Comparison of ENCODE assay signal across 9 mouse cellular contexts in the genomic region with DNA sequence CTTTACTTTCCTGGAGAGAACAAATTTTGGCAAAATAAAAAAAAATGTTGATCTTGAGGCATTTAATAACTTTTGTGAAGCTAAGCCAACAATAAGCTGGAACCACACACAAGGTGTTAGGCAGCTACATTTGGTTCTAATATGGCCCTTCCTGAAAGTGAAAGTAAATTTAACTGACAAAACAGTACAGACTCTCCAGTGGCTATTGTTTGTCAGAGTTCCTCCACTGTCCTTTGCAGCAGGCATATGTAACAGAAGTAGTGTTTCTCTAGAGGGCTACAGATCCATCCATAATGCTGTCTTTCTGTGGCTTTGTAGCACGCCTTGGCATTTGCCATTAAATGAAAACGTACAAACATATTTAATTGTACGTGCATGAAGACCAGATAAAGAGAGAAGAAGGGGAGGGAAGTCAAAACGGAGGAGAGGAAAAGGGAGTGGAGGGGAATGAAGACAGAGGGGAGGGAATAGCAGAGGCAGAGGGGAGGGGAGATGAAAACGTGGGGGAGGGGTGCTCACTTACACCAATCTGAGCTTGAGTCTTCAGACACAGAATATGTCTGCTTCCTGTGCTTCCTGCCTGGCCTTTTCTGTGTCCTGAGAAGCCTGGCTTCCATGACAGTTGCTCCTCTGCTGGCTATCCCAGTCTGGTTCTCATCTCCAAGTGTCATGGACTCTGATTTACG.
DNase-seq lines count a peak whose midpoint lies in the region; ATAC-seq lines count a peak whose summit lies in the region.
"Had no signal": no experiment of that assay in that cellular context is flagged by ENCODE, and none has a peak within 500 bp of the region (broad histone marks: within the 10 kb centered on the region; RNA-seq: fewer than 3 reads in every experiment).

No protein-coding gene starts in this region.

- H3K4me1 ChIP-seq in forebrain, embryonic 15.5 days, result peaks cover 11% of the 10 kb centered on the region
- peaks cover 8% of the 10 kb centered on the region; the same call in 1 of the 2 replicates for H3K4me1 ChIP-seq in forebrain, embryonic 13.5 days
- no peaks in the 10 kb centered on the region for H3K4me1 ChIP-seq in neural tube, embryonic 12.5 days
- no peaks in the 10 kb centered on the region for H3K4me1 ChIP-seq in neural tube, embryonic 15.5 days
- peaks cover 25% of the 10 kb centered on the region for H3K4me1 ChIP-seq in limb, embryonic 10.5 days

- H3K27ac ChIP-seq in forebrain, embryonic 15.5 days (replicated peaks), result no peak overlapping the region
- H3K27ac ChIP-seq in forebrain, embryonic 13.5 days, result no peak overlapping the region
- no peak overlapping the region for H3K27ac ChIP-seq in neural tube, embryonic 12.5 days
- no peak overlapping the region for H3K27ac ChIP-seq in neural tube, embryonic 15.5 days (replicated peaks)
- H3K27ac ChIP-seq in limb, embryonic 10.5 days, result no peak overlapping the region; the same call in 1 of the 2 replicates

- H3K4me2 ChIP-seq in forebrain, embryonic 15.5 days (replicated peaks), result no peak overlapping the region
- no peak overlapping the region for H3K4me2 ChIP-seq in forebrain, embryonic 13.5 days
- H3K4me2 ChIP-seq in neural tube, embryonic 12.5 days (replicated peaks), result 0 out of 2 replicates have a peak overlapping the region, but pooled peaks have one; percentile 2
- H3K4me2 ChIP-seq in neural tube, embryonic 15.5 days, result no peak overlapping the region

- no peaks in the 10 kb centered on the region for H3K36me3 ChIP-seq in forebrain, embryonic 15.5 days
- H3K36me3 ChIP-seq in forebrain, embryonic 13.5 days (ENCODE audit: poor library complexity, severe bottlenecking), result no peaks in the 10 kb centered on the region
- H3K36me3 ChIP-seq in neural tube, embryonic 12.5 days, result no peaks in the 10 kb centered on the region
- H3K36me3 ChIP-seq in neural tube, embryonic 15.5 days, result no peaks in the 10 kb centered on the region
- H3K36me3 ChIP-seq in limb, embryonic 10.5 days, result no peaks in the 10 kb centered on the region

- no peak overlapping the region for H3K9ac ChIP-seq in forebrain, embryonic 15.5 days (replicated peaks)
- no peak overlapping the region for H3K9ac ChIP-seq in forebrain, embryonic 13.5 days
- H3K9ac ChIP-seq in neural tube, embryonic 12.5 days, result no peak overlapping the region
- no peak overlapping the region for H3K9ac ChIP-seq in neural tube, embryonic 15.5 days (replicated peaks)

- WGBS in forebrain, embryonic 15.5 days, result 51% methylated on average over 6 of the region's 6 CpGs
- 55% methylated on average over 6 of the region's 6 CpGs for WGBS in forebrain, embryonic 13.5 days
- 54% methylated on average over 6 of the region's 6 CpGs for WGBS in neural tube, embryonic 12.5 days
- WGBS in neural tube, embryonic 15.5 days, result 41% methylated on average over 6 of the region's 6 CpGs
- WGBS in limb, embryonic 10.5 days, result 35% methylated on average over 6 of the region's 6 CpGs

- 0 out of 2 replicates have a peak, but pooled peaks have one; percentile 13 for ATAC-seq in forebrain, embryonic 15.5 days (replicated peaks)
- no peak for ATAC-seq in forebrain, embryonic 13.5 days
- ATAC-seq in neural tube, embryonic 12.5 days (ENCODE audit: low FRiP score, low read depth), result peak; percentile 29; the same call in 1 of the 2 replicates
- ATAC-seq in neural tube, embryonic 15.5 days (ENCODE audit: low FRiP score), result no peak
- no peak for ATAC-seq in monocyte, adult 5-6 weeks (replicated peaks; ENCODE audit: insufficient number of reproducible peaks, low FRiP score, low TSS enrichment, poor library complexity, severe bottlenecking)
- ATAC-seq: hindbrain, embryonic 16.5 days had no signal

- peak; percentile 39 for DNase-seq in limb, embryonic 10.5 days (ENCODE audit: low spot score)
- peak; percentile 14 for DNase-seq in yolk sac, embryonic 10.5 days (ENCODE audit: low spot score)
- DNase-seq in adrenal gland, adult 8-10 months, result no peak

- H3K4me3 ChIP-seq in forebrain, embryonic 15.5 days, result no peak overlapping the region
- no peak overlapping the region for H3K4me3 ChIP-seq in forebrain, embryonic 13.5 days
- H3K4me3 ChIP-seq in neural tube, embryonic 12.5 days, result no peak overlapping the region
- no peak overlapping the region for H3K4me3 ChIP-seq in neural tube, embryonic 15.5 days (replicated peaks)
- H3K4me3 ChIP-seq in limb, embryonic 10.5 days, result no peak overlapping the region

- H3K9me3 ChIP-seq in forebrain, embryonic 15.5 days, result no peaks in the 10 kb centered on the region
- no peaks in the 10 kb centered on the region for H3K9me3 ChIP-seq in forebrain, embryonic 13.5 days (replicated peaks)
- H3K9me3 ChIP-seq in neural tube, embryonic 12.5 days, result no peaks in the 10 kb centered on the region
- no peaks in the 10 kb centered on the region for H3K9me3 ChIP-seq in neural tube, embryonic 15.5 days (replicated peaks)
- no peaks in the 10 kb centered on the region for H3K9me3 ChIP-seq in limb, embryonic 10.5 days (replicated peaks)

- no peaks in the 10 kb centered on the region for H3K27me3 ChIP-seq in forebrain, embryonic 15.5 days
- H3K27me3 ChIP-seq in forebrain, embryonic 13.5 days, result no peaks in the 10 kb centered on the region
- no peaks in the 10 kb centered on the region for H3K27me3 ChIP-seq in neural tube, embryonic 12.5 days (replicated peaks)
- H3K27me3 ChIP-seq in neural tube, embryonic 15.5 days (replicated peaks), result no peaks in the 10 kb centered on the region
- H3K27me3 ChIP-seq in limb, embryonic 10.5 days (ENCODE audit: low read depth, poor library complexity, severe bottlenecking), result no peaks in the 10 kb centered on the region

Comparison
In these comparisons a context has a peak if more than half of its experiments do, and no peak if none do; other contexts are left out.
1. ATAC-seq: peak in forebrain, embryonic 15.5 days (single experiment) and neural tube, embryonic 12.5 days (single experiment); none in forebrain, embryonic 13.5 days (single experiment), neural tube, embryonic 15.5 days (single experiment) and monocyte, adult 5-6 weeks (single experiment).